Mouse (Mus musculus): Measurements from ENCODE around the gene Rac3.
"Not testable (repeated sequence)": the region's sequence is repeated elsewhere in the genome, so short reads cannot be mapped to it uniquely, and the experiment has no call there.

Gene Rac3

DNA sequence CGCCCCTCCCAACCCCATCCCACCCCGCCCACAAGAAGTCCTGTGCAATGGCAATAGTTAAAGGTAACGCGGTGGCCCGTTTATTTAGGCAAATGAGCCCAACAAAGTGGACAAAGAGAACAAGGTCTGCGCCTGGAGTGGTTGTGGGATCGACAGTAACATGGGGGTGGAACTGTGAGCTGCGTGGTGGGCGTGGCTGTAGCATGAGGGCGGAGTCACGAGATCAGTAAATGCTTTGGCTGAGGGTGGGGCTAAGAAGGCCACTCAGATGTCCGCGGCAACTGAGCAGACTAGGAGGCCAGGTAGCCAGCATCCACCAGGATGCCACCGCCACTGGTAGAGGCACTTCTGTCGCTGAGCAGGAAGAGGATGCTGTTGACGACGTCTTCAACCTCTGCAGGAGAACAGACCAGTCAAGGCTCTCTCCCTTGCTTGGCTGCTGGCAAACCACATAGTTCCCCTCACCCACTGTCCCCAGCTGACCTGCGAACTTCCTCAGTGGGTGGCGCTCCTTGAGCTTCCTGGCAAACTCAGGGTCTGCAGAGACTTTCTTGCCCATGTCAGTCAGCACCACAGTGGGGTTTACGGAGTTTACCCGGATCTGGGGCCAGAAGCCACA, 8.3 kb downstream of the Rac3 start:
- DNase-seq: not testable (repeated sequence)

DNA sequence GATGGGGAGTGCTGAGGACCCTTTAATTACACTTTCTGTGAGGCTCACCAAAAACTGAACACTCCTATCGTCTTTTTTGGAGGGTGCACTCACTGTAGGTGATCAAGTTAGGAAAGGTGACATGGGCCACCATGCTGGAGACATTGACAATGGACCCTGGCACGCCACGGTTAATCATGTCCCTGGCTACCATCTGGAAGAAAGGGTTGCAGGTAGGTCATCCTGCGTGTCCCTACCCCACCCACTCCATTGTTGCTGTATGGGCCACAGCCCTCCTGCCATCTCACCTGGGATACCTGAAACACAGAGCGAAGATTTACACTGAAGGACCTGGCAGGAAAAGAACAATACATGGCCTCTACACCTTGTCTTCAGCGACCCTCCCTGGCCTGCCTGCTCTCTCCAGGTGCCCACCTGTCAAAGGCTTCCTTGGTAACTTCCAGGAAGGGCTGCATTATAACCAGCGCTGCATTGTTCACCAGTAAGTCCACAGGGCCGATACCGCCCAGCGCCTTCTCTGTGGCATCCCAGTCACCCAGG, 9.1 kb downstream of the Rac3 start:
- no peak for DNase-seq

DNA sequence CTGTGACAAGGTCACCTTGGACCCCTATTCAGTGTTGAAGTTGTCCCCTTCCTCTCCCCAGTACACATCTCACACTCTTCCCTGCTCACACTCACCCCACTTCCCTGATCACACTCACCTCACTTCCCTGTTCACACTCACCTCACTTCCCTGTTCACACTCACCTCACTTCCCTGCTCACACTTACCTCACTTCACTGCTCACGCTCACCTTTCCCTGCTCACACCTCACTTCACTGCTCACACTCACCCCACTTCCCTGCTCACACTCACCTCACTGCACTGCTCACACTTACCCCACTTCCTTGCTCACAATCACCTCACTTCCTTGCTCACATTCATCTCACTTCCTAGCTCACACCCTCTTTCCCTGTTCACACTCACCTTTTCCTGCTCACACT, 10.1 kb downstream of the Rac3 start:
- DNase-seq: no peak

DNA sequence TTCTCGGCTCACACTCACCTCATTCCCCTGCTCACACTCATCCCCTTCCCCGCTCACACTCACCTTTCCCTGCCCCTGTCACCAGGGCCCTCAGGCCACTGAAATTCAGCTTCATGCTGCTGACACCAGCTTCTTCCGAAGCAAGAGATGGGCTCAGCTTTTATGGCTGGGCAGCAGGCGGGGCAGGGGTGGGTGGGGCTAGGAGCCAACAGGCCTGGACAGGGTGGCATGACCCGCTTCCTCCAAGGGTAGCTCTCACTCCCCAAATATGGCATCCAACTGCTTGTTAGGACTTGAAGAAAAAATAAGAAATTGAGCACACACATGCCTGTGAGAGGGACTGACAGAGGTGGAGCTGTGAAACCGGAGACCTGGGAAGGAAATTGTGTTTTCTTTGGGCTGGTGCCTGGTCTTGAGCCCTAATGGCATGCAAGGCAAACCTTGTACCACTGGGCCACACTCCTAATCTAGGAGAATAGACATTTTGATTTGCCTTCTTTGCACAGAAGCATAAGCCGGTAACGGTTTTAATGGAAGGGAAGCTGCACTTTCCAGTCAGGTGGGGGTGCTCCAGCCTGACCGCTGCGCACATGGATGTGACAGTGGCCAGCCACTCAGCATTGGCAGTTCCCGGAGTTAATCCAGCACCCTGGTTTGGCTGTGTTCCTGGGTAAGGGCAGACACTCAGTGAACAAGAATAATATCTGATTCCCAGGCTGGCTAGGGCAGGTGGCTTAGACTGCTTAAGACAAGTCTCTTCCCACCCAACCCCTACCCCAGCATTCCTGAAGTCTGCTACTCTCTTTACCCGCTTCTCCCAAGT, 10.8 kb downstream of the Rac3 start, which contains the start of gene Cbr2:
TSS of gene Cbr2 (minus strand) at position 257 of the 823 bp plus-strand sequence.
- no peak for DNase-seq

DNA sequence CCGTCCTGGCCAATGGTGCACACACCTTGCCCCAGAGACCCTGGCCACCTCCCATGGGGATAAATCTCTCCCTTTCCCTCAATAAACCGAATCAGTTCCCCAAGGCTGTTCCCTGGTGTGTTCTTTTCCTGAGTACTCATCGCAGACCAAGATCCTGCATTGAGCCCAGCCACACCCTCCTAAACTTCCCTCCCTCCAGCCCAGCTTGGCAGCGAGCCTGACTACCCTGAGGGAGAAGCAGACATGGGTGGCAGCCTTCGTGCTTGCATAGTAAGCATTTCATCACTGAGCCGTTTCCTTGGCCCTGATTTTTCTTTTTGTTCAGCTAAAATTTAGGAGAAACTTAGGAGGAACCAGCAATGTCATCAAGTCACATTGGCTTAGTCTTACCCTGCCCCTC, 12.3 kb downstream of the Rac3 start:
- DNase-seq: no peak

DNA sequence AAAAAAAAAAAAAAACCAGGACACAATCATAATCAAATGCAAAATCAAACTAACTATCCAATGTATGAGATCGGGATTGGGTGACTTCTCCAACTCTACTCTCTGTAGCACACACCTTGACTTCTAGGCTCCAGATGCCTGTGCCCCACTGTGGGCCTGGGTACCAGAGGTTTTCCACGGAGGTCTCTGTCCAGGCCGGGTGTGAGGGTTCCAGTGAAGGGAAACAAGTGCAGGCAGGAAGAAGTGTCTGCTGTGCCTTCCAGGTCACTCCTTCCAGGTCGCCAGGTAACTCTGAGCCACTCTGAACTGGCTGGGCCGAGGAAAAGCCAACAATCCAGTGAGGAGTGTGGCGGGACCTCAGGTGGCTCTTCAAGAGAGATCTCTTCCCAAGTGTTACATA, 15.2 kb downstream of the Rac3 start:
- no peak for DNase-seq

DNA sequence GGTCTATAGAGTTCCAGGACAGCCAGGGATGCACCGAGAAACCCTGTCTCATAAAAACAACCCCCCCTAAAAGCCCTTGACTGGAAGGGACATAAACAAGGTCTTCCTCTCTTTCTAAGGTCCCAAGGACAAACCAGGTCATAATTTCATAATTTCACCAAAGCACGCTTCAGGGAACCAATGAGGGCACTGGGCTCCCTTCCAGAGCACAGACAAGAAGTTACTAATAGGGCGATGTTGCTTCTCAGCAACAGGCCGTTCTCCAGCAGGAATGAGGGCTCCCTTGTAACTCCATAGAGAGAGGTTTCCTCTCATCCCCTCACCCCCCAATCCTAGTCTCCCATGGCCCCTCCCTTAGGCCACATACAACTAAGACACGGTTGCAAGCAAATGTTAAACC, 19.7 kb downstream of the Rac3 start:
- DNase-seq: no peak

DNA sequence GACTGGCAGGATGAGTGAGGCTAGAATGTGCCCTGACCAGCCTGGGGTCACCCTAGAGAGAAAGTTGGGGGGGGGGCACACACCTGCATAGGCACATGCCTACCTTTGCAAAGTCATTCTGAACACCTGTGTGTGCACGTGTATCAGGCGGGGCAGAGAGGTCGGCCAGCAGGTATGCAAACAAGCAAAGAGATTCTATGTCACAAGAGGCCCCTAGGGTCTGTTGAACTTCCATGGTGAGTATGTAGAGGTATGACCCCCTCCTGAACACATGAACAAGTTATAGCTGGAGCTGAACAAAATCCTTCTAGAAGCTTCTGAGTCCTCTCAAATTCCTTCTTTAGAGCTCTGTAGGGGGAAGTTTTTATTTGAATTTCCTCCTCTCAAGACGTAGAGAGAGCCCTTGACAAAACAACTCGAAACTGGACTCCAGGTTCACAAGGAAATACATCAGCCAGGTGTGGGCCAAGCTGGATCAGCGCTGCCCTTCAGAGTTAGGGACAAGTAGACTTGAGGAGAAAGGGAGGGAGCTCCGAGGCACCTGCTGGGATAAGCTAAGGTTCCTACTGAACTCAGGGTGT, 22.9 kb downstream of the Rac3 start:
- no peak for DNase-seq

DNA sequence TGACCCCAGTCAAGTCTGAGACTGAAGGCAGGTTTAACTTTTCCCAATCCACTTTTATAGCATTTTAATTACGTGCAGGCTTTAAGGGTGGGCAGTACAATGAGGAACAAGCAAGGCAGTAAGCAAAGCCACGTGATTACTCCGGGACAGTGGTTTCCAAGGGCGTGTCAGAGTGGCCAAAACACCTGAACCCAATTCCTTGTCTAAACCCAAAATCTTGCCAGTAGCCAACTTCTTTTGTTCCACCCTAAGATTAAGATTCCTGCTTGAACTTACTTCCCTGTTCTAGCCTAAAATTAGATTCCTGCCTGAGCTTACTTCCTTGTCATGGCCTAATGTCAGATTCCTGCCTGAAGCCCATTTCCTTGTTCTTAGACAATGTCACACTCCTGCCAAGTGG, 26.7 kb downstream of the Rac3 start:
- DNase-seq: no peak

DNA sequence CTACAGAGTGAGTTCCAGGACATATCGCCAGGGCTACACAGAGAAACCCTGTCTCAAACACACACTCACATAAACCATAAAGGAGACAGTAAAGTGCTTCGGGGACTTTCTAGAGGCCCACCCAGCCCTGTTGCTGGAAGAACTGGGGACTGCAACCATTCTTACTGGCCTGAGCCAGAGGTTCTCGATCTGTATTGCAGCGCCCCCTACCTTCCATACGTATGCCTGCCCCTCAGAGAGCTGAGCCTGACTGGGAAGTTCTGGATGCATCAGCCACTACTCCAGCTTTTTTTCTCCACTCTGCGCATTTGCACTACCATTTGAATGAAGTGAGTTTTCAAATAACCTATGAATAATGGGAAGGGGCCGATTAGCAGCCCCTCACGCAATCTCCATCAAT, 28.2 kb downstream of the Rac3 start:
- DNase-seq: peak in 1 of 2 experiments; percentile 32

DNA sequence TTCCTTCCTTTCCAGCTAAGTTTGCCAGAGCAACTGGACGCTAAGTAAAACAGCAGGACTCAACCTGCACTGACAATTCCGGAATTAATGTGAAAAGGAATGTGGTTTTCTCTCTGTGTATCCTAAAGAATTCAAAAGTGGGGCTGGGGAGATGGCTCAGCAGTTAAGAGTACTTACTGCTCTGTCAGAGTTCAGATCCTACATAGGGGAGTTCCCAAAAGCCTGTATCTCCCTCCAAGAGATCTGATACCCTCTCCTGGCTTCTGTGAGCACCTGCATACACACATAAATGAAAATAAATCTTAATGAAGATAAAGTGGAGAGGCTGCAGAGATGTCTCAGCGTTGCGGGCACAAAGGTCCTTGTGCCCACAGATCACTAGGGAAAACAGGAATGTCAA, 30.3 kb downstream of the Rac3 start:
- no peak for DNase-seq

DNA sequence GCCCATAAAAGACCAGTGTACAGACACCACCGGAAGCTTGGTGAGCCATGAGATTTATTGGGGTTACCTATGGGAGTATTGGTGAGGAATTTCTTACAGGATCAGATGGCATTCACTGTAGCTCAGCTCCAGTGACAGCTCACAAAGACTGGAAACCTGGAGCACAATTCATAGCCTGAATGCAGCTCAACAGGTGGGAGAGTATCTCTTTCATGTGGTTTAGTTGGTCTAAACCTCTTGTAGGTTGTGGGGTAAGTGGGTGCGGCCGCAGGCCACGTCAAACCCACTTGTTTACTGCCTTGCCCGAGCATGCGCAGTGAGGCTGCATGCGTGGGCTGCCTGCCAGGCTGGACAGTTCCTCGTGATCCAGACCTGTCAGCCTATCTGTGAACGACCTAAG, 39.0 kb downstream of the Rac3 start:
- no peak for DNase-seq

DNA sequence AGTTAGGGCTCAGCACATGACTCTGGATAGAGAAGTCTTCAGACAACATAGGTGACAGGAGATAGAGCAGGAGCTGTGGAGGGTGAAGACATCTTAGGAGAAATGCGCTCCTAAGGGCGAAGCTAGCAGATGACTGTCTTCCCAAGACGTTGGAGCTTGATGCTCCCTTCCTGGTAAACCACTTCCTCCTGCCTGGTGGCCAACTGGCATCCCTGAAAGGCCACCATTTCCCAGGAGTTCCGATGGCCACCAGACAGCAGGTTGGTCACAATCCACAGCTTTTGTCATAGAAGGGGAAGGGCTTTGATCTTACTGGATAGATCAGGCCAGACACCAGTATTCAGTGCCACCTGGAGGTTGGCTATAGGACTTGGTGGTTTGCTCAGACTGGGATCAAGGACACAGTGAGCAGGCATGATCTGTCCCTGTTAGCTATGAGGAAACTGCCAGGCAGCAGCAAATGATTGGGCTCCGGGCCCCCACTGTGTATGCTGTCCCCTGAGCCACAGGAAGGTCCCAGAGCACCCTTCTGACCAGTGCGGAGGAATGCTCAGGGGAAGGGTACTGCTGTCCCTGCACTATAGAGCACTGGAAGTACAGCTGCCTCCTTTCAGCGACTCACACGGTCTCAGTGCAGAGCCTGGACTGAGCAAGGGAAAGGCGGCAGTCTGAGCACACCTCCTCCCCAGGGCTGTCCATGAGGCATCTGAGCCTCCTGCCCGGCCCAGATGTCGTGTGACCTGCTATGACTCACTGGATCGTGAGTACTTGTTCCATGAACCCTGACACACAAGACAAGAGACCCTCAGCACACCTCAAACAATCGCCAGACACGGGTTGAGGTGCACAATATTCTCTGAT, 40.8 kb downstream of the Rac3 start:
- DNase-seq: no peak

DNA sequence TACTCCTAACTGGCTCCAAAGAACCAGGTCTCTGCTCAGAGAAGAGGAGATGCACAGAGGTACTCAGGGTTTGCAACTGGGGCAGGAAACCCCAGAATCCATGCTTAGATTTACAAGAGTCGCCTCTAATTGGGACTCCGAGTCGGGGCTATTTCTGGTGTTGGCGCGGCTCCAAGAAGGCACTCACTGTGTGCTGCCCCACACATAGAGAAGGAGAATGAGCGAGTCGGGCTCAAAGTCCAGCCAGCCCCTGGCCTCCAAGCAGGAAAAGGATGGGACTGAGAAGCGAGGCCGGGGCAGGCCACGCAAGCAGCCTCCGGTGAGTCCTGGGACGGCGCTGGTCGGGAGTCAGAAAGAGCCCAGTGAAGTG, 41.4 kb downstream of the Rac3 start, which contains the start of gene Hmga1b:
TSS of gene Hmga1b (plus strand) at position 123 of the 370 bp plus-strand sequence.
- DNase-seq: not testable (repeated sequence)

DNA sequence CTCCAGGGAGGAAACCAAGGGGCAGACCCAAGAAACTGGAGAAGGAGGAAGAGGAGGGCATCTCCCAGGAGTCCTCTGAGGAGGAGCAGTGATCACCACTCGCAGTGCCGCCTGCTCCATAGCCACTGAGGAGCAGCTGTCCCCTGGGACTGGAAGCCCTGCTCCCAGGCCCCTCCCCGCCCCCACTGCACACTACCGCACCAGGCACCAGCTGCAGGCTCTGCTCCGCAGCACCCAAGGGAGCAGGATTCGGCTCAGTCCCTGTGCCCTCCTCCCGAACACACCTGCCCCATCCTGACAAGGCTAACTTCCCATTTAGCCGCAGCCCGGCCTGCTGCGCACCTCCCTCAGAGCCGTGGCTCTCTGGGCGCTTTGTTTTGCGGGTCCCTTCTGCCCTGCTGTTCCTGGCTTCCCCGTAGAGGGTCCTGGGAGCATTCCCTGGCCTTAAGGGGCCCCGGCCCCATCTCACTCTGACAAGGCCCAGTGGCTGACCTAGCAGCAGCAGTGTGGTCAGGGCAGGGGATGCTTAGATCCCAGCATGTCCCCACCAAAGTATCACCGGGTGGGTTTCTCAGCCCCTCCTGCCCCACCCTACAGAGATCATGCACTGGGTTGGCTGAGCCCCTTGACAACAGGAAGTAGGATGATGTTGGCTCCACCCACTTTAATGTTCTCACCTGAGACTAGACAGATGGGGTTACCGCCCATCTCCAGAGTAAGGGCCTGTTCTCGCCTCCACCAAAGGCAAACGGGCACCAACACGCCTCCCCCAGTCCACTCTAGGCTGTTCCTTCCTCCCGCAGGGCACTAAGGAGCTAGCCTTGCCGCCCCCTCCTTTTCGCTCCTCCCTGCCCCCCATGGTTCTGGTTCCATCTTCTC, 42.1 kb downstream of the Rac3 start:
- not testable (repeated sequence) for DNase-seq

DNA sequence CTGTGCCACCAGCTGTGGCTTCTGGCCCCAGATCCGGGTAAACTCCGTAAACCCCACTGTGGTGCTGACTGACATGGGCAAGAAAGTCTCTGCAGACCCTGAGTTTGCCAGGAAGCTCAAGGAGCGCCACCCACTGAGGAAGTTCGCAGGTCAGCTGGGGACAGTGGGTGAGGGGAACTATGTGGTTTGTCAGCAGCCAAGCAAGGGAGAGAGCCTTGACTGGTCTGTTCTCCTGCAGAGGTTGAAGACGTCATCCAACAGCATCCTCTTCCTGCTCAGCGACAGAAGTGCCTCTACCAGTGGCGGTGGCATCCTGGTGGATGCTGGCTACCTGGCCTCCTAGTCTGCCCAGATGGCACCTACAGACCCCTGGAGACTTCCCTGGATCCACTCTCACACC, 45.8 kb downstream of the Rac3 start:
- DNase-seq: not testable (repeated sequence)

DNA sequence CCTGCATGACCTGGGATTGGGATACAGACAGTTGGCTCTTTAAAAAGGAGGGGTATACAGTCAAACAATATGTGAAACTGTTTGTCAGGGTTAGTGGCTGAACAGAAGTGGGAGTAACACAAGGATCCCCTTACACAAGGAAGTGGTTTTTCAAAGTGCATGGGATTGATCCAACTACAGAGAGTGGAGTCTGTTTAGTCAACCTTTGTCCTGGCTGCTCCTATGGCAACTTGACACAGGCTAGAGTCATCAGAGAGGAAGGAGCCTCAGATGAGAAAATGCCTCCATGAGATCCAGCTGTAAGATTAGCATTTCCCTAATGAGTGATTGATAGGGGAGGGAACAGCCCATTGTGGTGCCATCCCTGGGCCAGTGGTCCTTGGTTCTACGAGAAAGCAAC, 46.9 kb downstream of the Rac3 start:
- DNase-seq: no peak

DNA sequence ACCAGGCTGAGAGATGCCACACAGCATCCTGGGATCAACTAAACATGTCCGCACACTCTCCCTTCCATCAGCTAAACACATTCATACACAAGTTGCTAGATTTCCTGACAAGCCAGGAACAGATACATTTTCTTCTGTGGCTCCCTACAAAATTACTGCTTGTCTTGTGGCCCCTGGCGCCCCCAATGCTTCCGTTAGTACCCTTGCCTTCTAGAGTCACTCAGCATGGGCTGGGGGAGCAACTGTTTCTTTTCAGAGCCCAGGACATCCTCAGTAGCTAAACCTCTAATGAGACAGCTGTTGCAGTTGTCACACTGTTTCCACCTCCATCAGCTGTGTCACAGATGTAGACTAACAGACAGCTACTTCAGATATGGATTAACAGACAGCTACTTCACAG, 51.5 kb downstream of the Rac3 start:
- DNase-seq: no peak
